Mouse (Mus musculus) kidney, postnatal 0 days (tissue): ENCODE results near the gene Cic. TPM values are rescaled to one million over a fixed set of nuclear protein-coding genes. Genes with fewer than 3 reads are reported as not detected.

Experiments
- ATAC-seq: fragments of 200-750 bp; cut with Nextera tagmentation; replicated peaks from 2 replicates; pipeline ENCODE4 v1.8.0; 2017; ENCODE audit warnings: low read depth, moderate number of reproducible peaks, moderate TSS enrichment, moderate library complexity; ENCODE audit not compliant: low FRiP score
- DNase-seq: peaks from one replicate; pipeline ENCODE4 v3.0.0-alpha.2; 2016; ENCODE audit warnings: low spot score
- H3K27ac ChIP-seq: fragments of 300-500 bp; sonication (generic); 2 replicates; pipeline ENCODE4 v1.5.1; 2014; ENCODE audit warnings: mild to moderate bottlenecking
- H3K27me3 ChIP-seq: fragments of 300-500 bp; sonication (generic); 2 replicates; pipeline ENCODE4 v1.6.1; 2014; ENCODE audit warnings: low read length, mixed read lengths; ENCODE audit not compliant: insufficient read depth
- H3K36me3 ChIP-seq: fragments of 300-500 bp; sonication (generic); 2 replicates; pipeline ENCODE4 v1.6.1; 2014; ENCODE audit warnings: low read length, mixed read lengths; ENCODE audit not compliant: insufficient read depth
- H3K4me1 ChIP-seq: fragments of 300-500 bp; sonication (generic); replicated peaks from 2 replicates; pipeline ENCODE4 v1.6.1; 2014; ENCODE audit warnings: antibody characterized with exemption, low read length, mixed read lengths; ENCODE audit not compliant: insufficient read depth
- H3K4me2 ChIP-seq: fragments of 300-500 bp; sonication (generic); 2 replicates; pipeline ENCODE4 v1.6.1; 2014; ENCODE audit warnings: mild to moderate bottlenecking, low read length, moderate library complexity, mixed read lengths
- H3K4me3 ChIP-seq: fragments of 300-500 bp; sonication (generic); replicated peaks from 2 replicates; pipeline ENCODE4 v1.5.1; 2014; ENCODE audit warnings: low read depth, low read length
- H3K9ac ChIP-seq: fragments of 300-500 bp; sonication (generic); 2 replicates; pipeline ENCODE4 v1.6.1; 2014; ENCODE audit warnings: low read depth, low read length
- H3K9me3 ChIP-seq: fragments of 300-500 bp; sonication (generic); replicated peaks from 2 replicates; pipeline ENCODE4 v1.6.1; 2016; ENCODE audit warnings: low read length, inconsistent platforms, mixed read lengths
- CTCF ChIP-seq: IDR thresholded peaks from 2 replicates; pipeline ENCODE4 v1.5.1; 2016; ENCODE audit warnings: antibody characterized with exemption, low read depth, mild to moderate bottlenecking, moderate library complexity
- WGBS: fragments of 180-500 bp; shearing (Covaris S2); extraction: QIAGEN DNeasy Blood & Tissue Kit; methylation state at CpG from one replicate; pipeline ENCODE4 v1.1.7; 2014; 5-methylcytosine and 5-hydroxymethylcytosine counted together
- polyA plus RNA-seq: library from polyadenylated mRNA; unstranded; fragments of >200 nt; fragmentation: Nextera tagmentation; extraction: Ambion mirVana; gene quantifications from 2 replicates; pipeline ENCODE4 v1.2.1, GENCODE M21; 2015

Gene Cic
- polyA plus RNA-seq, 1 experiment from 2014 or later: 23.3 TPM

DNA sequence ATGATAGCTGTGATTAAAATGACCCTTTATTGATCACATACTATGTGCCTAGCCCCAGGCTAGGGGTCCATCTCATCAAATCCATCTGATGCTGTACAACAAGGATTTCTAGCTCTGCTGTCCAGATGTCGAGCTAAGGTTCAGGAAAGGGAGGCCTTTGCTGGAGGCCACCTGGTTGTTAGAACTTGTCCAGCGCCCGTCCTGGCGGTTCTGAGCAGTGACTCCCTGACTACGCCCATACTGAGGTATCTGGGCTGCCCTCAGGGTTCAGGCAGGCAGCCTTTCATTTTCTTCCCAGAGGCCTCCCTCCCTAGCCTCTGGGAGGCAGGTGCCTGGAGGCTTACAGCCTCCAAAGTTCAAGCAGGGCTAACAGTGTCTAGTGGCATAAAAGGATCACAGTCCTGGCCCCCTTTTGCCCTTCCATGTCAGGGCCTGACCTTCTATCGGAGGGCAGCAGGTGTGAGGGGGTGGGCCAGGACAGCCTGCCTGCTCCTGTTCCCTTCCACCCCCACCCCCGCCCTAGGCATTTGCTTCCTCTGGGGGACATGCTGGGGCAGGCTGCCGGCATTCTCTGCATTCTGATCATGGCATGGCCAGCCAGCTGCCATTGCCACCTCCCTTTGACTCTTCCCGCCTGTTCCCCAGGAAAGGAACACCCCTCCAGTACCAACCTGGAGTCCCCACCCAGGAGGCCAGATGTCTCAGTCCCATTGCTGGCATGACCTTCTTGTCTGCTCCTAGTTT, 8.2 kb downstream of the Cic start:
- no peak overlapping the region for H3K4me3 ChIP-seq
- no peaks in the 10 kb centered on the region for H3K27me3 ChIP-seq
- peaks cover 22% of the 10 kb centered on the region for H3K36me3 ChIP-seq
- peak overlapping the region; percentile 54 for H3K27ac ChIP-seq
- H3K4me1 ChIP-seq: peaks cover 33% of the 10 kb centered on the region
- H3K4me2 ChIP-seq: no peak overlapping the region
- 44% methylated on average over 9 of the region's 9 CpGs for WGBS
- ATAC-seq (no peak), DNase-seq (no peak)
- H3K9me3 ChIP-seq: no peaks in the 10 kb centered on the region
- H3K9ac ChIP-seq: no peak overlapping the region
- no peak for TF ChIP-seq CTCF

DNA sequence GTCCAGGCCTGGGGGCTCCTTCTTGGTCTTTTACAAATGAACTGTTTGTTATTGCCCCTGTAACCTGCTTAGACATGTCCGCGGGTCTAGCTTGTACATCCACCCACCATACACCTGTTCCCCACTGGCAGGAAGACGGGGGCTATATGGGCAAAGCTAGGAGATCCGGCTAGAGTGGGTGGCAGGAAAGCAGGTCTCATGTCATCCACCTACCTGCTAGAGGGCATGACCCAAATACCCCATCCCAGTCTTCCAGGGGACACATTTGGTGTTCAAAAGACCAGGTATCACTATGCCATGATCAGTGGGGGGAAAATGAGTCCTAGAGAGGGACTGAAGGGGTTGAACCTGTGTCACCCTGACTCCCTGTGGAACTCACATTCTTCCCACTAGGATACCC, 9.9 kb downstream of the Cic start:
- Histone ChIP-seq H3K4me3 (no peak overlapping the region), H3K9me3 (no peaks in the 10 kb centered on the region), H3K36me3 (peaks cover 10% of the 10 kb centered on the region), H3K9ac (0 out of 2 replicates have a peak overlapping the region, but pooled peaks have one; percentile 10), H3K4me1 (peaks cover 40% of the 10 kb centered on the region), H3K4me2 (peak overlapping the region; percentile 97; the same call in 1 of the 2 replicates), H3K27me3 (no peaks in the 10 kb centered on the region), H3K27ac (peak overlapping the region; percentile 96; the same call in 1 of the 2 replicates)
- DNase-seq (no peak), ATAC-seq (no peak)
- no peak for TF ChIP-seq CTCF
- WGBS: 85% methylated on average over 4 of the region's 4 CpGs

DNA sequence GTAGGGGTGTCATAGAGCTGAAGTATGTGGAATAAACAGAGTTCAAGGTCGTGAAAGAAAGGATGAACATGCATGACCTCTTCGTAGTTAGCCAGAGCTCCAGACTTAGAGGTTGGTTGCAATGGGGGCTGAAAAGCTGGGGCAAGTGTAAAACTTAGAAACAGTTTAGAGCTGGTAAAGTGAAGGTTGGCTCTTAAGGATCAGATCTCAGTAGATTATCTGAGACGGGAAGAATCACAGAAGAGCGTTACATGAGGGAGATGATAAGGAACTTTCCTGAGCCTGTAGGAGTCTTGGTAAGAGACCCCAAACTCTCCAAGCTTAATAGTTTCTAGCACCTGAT, 10.5 kb downstream of the Cic start:
- no peak; the same call in 1 of the 2 replicates for TF ChIP-seq CTCF
- DNase-seq: no peak
- H3K27me3 ChIP-seq: no peaks in the 10 kb centered on the region
- peak overlapping the region; percentile 96 for H3K27ac ChIP-seq
- WGBS: 12% methylated on average over 4 of the region's 4 CpGs
- peaks cover 40% of the 10 kb centered on the region for H3K4me1 ChIP-seq
- peaks cover 5% of the 10 kb centered on the region; the same call in 1 of the 2 replicates for H3K36me3 ChIP-seq
- peak overlapping the region; percentile 62 for H3K4me3 ChIP-seq
- peak overlapping the region; percentile 67 for H3K9ac ChIP-seq
- no peaks in the 10 kb centered on the region for H3K9me3 ChIP-seq
- peak overlapping the region; percentile 97 for H3K4me2 ChIP-seq
- ATAC-seq: no peak

DNA sequence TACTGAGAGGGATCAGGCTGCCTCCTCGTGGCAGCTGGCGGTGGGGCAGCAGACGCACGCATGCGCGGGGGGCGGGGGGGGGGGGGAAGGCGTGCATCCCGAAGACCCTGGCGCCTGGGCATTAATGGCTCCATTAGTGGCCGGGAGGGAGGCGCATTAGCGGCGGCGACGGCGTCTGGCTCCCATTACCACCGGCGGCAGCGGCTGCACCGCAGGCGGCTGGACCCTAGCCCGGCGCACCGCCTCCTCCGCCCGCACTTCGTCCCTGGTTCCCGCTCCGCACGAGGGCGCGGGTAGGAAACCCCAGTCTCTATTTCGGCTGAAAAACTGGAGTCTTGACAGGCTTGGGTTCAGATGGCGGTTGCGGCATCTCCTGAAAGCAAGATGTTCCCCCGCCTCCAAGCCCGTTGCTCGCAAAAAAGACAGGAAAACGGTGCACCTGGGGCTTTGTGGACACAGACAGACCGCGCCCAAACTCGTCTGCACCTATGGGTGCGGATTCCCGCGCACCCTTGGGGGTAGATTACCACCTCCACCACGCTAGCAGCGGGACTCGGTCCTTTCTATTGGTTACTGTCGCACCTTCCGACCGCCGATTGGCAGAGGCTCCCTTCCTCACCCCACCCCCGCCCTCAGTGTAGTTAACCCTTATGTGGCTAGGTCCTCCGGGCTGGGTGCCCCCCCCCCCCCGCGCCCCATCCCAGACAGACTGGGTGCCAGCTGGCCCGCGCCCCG, 11.0 kb downstream of the Cic start:
- peak overlapping the region; percentile 96 for H3K27ac ChIP-seq
- ATAC-seq (peak; percentile 50), DNase-seq (peak; percentile 90)
- H3K27me3 ChIP-seq: no peaks in the 10 kb centered on the region
- H3K9ac ChIP-seq: peak overlapping the region; percentile 67
- peak overlapping the region; percentile 97 for H3K4me2 ChIP-seq
- no peaks in the 10 kb centered on the region for H3K9me3 ChIP-seq
- under 1% methylated on average over 54 of the region's 60 CpGs for WGBS
- peak; percentile 68; the same call in 1 of the 2 replicates for TF ChIP-seq CTCF
- peaks cover 42% of the 10 kb centered on the region for H3K4me1 ChIP-seq
- H3K4me3 ChIP-seq: peak overlapping the region; percentile 62
- no peaks in the 10 kb centered on the region for H3K36me3 ChIP-seq

DNA sequence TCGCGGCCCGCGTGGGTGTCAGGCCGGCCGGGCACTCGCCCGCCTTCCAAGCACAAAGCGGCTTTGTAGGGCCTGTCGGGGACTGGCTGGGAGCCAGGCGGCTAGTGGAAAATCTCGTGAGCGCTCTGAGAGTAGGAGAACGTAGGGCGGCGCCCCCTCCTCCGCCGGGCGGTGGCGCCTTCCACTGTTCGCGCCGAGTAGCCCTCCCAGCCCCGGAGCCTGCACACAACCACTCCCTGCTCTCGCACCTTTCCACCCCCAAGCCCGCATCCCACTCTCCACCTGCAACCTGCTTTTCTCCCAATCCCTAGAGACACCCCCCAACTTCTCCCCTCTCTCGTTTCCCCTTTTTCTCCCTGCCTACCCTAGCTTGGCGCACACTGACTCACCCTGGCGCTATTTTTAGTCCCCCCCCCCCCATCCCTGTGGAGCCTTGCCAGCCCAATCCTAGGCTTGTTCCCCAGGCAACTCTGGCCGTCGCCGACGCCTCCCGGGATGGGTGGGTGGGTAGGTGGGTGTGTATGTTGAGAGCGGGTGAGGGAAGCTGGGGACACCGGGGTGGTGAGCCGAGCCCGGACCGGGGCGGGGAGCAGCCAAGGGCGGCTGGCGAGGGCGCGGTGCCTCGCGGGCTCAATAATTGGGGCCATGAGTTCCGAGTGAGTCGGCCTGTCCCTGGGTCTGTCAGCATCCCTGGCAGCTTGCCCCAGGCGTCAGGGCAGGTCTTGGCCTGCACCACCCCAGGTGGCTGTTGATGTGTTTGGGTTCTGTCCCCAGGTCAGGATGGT, 11.8 kb downstream of the Cic start:
- H3K4me1 ChIP-seq: peaks cover 49% of the 10 kb centered on the region

More for the DNA sequence above, 11.8 kb downstream of the Cic start:
- Histone ChIP-seq H3K27me3 (no peaks in the 10 kb centered on the region), H3K4me2 (peak overlapping the region; percentile 97), H3K36me3 (no peaks in the 10 kb centered on the region), H3K9ac (peak overlapping the region; percentile 67), H3K9me3 (no peaks in the 10 kb centered on the region), H3K4me3 (peak overlapping the region; percentile 62), H3K27ac (peak overlapping the region; percentile 96)
- DNase-seq (peak; percentile 89), ATAC-seq (peak; percentile 21)
- peak; percentile 47 for TF ChIP-seq CTCF
- 1% methylated on average over 48 of the region's 49 CpGs for WGBS
